Mouse (Mus musculus) thymus, adult 2 months (tissue): ENCODE results near the gene Vmn2r63.

Experiments used
- CTCF ChIP-seq: fragments of 200-500 bp; IDR thresholded peaks from 2 replicates; pipeline ENCODE4 v1.5.1; 2012; ENCODE audit warnings: mild to moderate bottlenecking, control low read depth, low read length, moderate library complexity, borderline replicate concordance; ENCODE audit not compliant: control insufficient read depth, poor library complexity, insufficient read depth; ENCODE audit errors: extremely low read depth
- POLR2A ChIP-seq: fragments of 200-500 bp; IDR thresholded peaks from 2 replicates; pipeline ENCODE4 v1.6.1; 2012; ENCODE audit warnings: mild to moderate bottlenecking, low read length, control low read depth, moderate library complexity; ENCODE audit not compliant: control insufficient read depth, poor library complexity, insufficient read depth; ENCODE audit errors: extremely low read depth

DNA sequence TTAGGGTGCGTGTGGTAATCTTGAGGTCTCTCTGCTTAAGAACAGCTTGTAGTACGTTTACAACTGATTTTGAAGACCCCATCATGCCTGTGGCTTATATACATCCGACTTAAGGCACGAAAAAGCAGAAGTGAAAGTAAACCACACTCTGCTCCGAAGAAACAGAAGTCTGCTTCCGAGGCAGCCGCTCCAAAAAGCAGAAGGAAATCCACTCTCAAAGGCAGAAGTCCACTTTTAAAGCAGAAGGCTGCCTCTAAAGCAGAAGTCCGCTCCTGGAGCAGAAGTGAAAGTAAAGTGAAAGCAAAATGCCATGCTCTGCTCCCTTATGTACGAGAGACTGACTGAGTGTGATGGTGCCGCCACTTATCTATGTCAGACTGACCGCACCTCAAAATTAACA lies 46.5 kb upstream of the Vmn2r63 start:
- TF ChIP-seq POLR2A, result no peak
- no peak for TF ChIP-seq CTCF
